Mouse (Mus musculus) lung, adult 2 months (tissue): ENCODE measurements around the gene Chd2. TPM values are rescaled to one million over a fixed set of nuclear protein-coding genes. Genes with fewer than 3 reads are reported as not detected.
A peak's percentile ranks its signal among the peaks of the same experiment; 100 is the strongest.

Experiments
- DNase-seq: peaks from one replicate; pipeline ENCODE4 v3.0.0; 2022
- H3K4me1 ChIP-seq: fragments of 200-500 bp; 2 replicates; pipeline ENCODE4 v1.6.1; 2011; ENCODE audit warnings: low read length; ENCODE audit not compliant: control insufficient read depth, insufficient read depth
- H3K4me3 ChIP-seq: fragments of 200-500 bp; replicated peaks from 2 replicates; pipeline ENCODE3; 2011; ENCODE audit warnings: low read depth, mild to moderate bottlenecking, control low read depth, low read length; ENCODE audit errors: extremely low read depth
- CTCF ChIP-seq: fragments of 200-500 bp; IDR thresholded peaks from 2 replicates; pipeline ENCODE4 v1.5.1; 2011; ENCODE audit warnings: mild to moderate bottlenecking, low read length, control low read depth; ENCODE audit not compliant: insufficient read depth
- POLR2A ChIP-seq: fragments of 200-500 bp; IDR thresholded peaks from 2 replicates; pipeline ENCODE4 v1.6.1; 2011; ENCODE audit warnings: low read depth, mild to moderate bottlenecking, control low read depth, low read length, borderline replicate concordance; ENCODE audit errors: extremely low read depth
- WGBS: fragments of 180-500 bp; shearing (Covaris S2); methylation state at CpG from one replicate; pipeline ENCODE4 v1.1.7; 2018; 5-methylcytosine and 5-hydroxymethylcytosine counted together
- polyA plus RNA-seq: library from polyadenylated mRNA; depleted of rRNA; stranded (reverse); fragments of >200 nt; gene quantifications from 2 replicates; pipeline ENCODE4 v1.2.3, GENCODE M21; 2012; rRNA removed

The Chd2 gene
- 41.0 and 48.5 TPM in 2 replicates for polyA plus RNA-seq

DNA sequence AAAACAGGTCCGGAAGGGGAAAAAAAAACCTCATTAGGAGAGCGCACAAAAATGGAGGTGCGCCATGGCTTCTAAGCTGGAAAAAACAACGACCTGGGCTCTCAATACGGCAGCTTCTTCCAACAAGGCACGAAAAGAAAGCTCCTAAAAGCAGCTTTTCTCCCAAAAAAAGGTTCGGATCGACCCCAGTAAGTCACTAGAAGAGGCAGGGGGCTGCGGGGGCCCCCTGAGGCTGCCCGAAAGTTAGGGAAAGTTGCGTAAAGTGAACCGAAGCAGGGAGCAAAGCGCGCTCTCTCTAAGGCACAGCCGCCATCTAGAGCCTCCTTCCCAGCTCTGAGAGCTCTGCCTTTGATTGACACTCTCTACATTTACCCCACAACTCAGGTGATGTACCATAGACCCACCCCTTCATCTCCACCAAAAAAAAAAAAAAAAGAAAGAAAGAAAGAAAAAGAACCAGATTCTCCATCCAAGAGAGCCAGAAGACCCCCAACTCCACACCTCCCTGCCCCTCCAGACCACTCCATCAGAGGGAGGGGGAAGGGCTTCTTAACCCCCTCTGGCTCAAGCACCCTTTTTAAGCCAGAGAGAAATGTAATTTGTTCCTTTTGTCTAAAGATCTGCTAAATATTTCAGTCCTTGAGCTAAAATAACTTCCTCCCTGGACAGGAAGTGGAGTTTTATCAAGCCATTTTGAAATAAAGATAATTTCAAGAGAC is at the start of gene Chd2:
Gene Chd2, minus strand, starts transcription at position 419 of the 719 bp plus-strand sequence.
- TF ChIP-seq CTCF: no peak
- peak; percentile 94; the same call in 1 of the 2 replicates for TF ChIP-seq POLR2A
- H3K4me3 ChIP-seq: peak within 1 kb of the TSS; percentile 88
- peak; percentile 74 for DNase-seq
- under 1% methylated on average over 15 of the region's 15 CpGs for whole genome bisulfite sequencing
- peaks cover 12% of the 10 kb centered on the region for H3K4me1 ChIP-seq

DNA sequence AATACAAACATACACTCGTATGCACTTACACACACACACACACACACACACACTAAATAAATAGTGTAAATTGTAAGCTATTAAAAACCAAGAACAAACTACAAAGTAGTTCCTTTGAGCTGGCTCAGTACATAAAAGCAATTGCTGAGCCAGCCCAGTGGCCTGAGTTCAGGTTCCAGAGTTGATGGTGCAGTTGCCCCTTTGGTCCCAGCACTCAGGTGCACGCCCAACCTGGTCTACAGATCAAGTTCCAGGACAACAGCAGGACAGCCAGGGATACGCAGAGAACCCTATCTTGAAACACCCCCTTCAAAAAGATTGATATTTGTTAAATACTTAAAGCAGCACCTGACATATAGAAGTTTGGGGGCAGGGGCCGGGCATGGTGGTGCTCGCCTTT is 49.1 kb upstream of the Chd2 start:
- WGBS: 95% methylated on average over 5 of the region's 5 CpGs
- no peak for TF ChIP-seq POLR2A
- no peak for TF ChIP-seq CTCF

DNA sequence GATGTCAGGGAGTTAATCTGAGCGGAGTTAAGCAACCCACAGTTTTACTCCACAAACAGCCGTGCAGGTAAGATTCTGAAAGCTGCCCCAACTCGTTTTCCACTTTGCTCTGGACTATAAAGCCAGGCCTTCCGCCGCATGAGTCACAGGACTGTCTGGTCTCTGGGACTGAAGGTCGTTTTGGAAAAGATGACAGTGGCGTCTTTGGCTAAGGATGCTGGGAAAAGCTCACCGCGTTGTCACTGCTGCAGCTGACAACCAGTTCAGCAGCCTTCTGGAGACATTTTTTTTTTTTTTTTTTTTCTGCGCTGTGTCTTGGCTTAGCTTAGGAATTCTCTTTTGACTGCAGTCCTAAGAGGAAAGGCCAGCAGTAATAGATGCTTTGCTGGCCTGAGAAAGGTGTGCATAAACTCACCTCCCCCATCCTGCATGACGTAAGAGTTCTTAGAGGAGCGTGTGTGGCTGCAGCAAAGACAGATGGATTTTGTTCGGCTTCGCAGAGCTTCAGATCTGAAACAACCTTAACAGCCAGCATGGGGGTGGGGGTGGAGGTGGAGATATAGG is 47.7 kb upstream of the Chd2 start:
- TF ChIP-seq CTCF (no peak), POLR2A (no peak)
- H3K4me3 ChIP-seq: no peak overlapping the region
- H3K4me1 ChIP-seq: peaks cover 19% of the 10 kb centered on the region
- 29% methylated on average over 14 of the region's 14 CpGs for WGBS
- DNase-seq: no peak

More for the DNA sequence above, 49.1 kb upstream of the Chd2 start:
- no peak for DNase-seq
- Histone ChIP-seq H3K4me1 (peaks cover 14% of the 10 kb centered on the region), H3K4me3 (no peak overlapping the region)

DNA sequence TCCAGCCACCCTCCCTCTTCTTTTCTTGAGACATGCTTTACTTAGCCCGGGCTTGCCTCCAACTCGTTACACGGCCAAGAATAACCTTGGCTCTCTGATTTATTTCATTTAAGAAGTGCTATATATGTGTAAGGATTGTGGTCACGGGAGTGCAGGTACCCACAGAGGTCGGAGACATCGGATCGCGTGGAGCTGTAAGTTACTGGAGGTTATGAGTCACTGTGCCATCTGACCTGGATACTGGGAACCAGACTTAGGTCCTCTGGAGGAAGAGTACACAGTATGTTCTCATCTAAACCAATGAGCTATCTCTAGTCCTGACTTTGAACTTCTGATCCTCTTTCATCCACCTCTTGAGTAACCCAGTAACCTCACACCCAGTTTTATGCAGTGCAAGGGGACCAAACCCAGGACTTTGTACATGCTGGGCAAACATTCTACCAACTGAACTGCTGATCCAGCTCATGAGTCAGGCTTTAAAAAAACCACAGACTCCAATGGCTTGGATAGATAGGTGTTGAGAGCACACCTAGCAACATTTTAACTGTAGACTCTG is 46.8 kb upstream of the Chd2 start:
- H3K4me1 ChIP-seq: peaks cover 27% of the 10 kb centered on the region
- H3K4me3 ChIP-seq: no peak overlapping the region
- 39% methylated on average over 8 of the region's 8 CpGs for WGBS
- TF ChIP-seq CTCF (no peak), POLR2A (no peak)
- DNase-seq: no peak

DNA sequence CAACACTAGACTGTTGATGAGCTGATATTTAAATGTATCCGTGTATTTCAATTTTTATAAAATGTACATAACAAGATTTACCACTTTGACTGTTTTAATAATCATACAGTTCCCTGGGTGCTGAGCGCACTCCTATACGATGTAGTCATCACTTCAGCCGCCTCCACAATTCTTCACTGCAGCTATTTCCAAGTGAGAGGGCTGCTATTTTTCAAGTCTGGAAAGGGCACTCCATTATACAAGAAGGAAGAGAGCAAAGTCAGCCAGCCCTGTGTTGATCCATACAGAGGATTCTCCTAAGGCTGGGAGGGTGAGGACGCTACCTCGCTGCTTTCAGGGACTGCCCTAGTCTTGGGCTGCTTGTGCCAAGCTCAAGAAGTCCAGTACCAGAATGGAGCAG is 45.1 kb upstream of the Chd2 start:
- 78% methylated on average over 6 of the region's 6 CpGs for WGBS

DNA sequence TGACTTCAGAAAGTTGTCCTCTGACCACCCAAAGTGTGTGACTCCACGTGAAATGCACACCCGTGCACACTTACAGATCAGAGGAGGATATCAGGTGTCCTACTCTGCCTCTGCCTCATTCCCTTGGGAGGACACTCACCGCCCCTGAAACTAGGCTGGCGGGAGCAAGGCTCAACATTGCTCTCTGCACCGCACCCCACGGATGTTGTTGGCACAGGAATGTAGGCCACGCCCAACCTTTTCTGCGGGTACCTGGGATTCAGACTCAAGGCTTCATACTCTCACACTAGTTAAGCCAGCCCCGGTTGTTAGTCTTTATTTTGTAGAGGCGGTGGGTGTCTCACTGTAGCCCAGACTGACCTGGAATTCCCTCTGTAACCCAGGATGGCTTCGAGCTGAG is 44.6 kb upstream of the Chd2 start:
- 65% methylated on average over 11 of the region's 11 CpGs for WGBS
- Histone ChIP-seq H3K4me3 (no peak overlapping the region), H3K4me1 (peaks cover 28% of the 10 kb centered on the region)
- DNase-seq: no peak
- TF ChIP-seq CTCF (no peak), POLR2A (no peak)

More for the DNA sequence above, 45.1 kb upstream of the Chd2 start:
- DNase-seq: no peak
- peaks cover 28% of the 10 kb centered on the region for H3K4me1 ChIP-seq
- H3K4me3 ChIP-seq: no peak overlapping the region
- TF ChIP-seq POLR2A (no peak), CTCF (no peak)

DNA sequence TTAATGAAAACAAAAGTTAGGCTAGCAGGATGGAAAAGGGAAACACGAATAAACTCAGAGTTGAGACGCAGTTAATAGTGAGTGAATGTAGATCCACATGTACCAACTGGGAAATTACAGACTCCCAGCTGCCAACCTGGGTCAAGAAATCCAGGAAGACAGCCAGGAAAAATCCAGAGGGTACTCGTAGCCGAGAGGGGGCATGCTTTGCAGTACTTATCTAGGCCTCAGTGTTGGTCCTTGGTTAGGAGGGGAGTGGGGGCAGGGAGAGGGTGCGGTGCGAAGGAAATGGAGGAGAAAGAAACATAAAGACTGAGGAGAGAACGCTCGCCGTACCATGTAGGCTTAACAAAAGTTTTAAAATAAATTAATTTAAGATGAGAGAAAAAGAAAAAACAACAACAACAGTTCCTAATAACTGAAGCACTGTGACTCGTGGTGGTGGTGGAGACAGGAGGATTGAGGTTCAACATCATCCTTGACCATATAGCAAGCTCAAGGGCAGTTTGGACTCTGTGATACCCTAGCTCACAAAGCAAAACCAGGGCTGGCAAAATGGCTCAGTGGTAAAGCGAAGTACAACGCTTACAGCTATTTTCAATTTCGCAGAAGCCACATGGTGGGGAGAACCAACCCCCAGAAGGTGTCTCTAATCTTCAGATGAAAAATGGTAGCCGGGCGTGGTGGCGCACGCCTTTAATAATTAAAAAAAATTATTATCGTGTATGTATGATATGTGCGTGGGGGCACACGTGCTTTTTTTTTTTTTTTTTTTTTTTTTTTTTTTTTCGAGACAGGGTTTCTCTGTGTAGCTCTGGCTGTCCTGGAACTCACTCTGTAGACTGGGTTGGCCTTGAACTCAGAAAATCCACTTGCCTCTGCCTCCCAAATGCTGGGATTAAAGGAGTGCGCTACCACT is 43.7 kb upstream of the Chd2 start:
- TF ChIP-seq POLR2A: no peak
- TF ChIP-seq CTCF: no peak
- DNase-seq: no peak
- Histone ChIP-seq H3K4me3 (no peak overlapping the region), H3K4me1 (peaks cover 28% of the 10 kb centered on the region)
- WGBS: 60% methylated on average over 22 of the region's 22 CpGs

DNA sequence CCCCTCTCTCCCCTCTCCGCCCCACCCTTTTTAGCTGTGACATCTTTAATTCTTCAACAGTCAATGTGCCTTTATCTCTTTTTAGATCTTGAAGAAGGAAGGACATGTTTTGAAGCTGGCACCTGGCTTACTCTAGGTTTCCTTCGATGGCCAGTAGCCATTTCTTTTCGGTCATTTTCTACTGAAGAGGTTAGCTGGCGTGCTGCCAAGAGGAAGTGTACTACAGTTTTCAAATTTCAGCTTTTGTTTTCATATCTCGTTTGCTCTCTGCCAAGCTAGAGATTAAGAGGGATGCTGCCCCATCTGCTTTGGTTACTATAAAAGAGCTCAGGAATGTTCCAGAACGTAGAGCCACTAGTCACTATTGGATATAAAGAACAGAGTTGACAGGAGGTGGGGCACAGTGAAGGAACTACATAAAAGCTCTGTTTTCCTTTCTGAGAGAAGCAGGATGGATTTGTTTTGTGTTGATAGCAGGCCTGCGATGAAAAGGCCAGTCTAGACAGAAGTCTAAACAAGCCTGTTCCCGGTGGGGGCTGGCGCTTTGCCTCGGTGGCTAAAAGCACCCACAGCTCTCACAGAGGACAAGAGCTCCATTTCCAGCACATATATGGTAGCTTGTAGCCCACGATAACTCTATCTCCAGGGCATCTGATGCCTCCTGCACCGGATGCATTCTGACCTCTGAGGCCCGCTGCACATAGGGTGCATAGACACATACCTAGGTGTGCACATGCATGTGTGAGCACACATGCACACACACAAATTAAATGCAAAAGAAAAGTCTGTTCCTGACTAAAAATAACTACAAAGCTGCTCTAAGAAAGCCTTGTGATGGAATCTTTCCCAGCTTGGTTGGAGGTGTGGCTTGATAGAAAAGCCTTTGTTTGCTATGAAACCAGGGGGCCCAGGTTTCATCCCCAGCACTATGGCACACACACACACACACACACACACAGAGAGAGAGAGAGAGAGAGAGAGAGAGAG is 42.7 kb upstream of the Chd2 start:
- Histone ChIP-seq H3K4me3 (no peak overlapping the region), H3K4me1 (peaks cover 30% of the 10 kb centered on the region)
- peak; percentile 59 for DNase-seq
- no peak for TF ChIP-seq POLR2A
- TF ChIP-seq CTCF: no peak
- 10% methylated on average over 13 of the region's 13 CpGs for WGBS
